Mouse (Mus musculus) gastrocnemius, adult 8-10 months (tissue): ENCODE measurements around the gene Zan. TPM values are rescaled to one million over a fixed set of nuclear protein-coding genes. Genes with fewer than 3 reads are reported as not detected.

Source experiments
- DNase-seq, 2 experiments: peaks; one replicate each; pipeline ENCODE4 v3.0.0; 2022; ENCODE audit warnings: low spot score in 2 of 2
- total RNA-seq, 4 experiments: library from RNA; stranded (reverse); gene quantifications; 2 replicates each; pipeline ENCODE4 v1.2.4; 2022

Gene Zan
- total RNA-seq, 4 experiments from 2014 or later: 0.02 to 0.54 TPM; not detected in 2

DNA sequence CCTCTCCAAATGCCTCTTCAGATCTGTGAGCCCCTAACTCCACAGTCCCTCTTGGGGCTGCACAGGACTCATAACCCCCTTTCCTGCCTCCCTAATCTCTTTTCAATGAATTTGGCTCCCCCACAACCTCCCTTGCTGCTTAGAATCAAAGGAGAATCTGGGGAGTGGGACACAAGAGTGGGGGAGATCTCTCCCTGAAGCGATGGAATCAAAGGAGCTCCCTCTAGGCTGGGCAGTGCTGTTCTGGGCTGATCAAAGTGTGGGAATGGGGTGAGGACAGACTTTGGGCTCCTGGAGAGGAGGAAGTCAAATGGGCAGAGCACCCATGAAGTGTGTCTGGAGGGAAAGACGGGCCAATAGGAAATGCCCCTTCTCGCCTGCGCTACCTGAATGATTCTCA, 125.5 kb downstream of the Zan start:
- DNase-seq: no peak

DNA sequence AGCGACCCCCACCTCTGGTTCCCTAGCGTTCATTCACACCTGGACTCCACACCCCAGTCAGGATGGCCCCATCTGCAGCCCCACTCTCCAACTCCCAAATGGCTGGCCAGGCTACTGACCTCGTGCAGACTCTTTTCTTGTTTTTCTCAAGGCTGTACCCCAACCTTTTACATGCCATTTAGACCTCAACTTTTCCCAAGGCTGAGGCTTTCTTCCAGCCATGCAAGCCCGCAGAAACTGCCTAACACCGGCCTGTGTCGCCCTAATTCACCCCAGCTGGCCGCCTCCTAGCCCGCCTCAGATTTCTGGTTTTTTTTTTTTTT, 125.8 kb downstream of the Zan start:
- no peak for DNase-seq

DNA sequence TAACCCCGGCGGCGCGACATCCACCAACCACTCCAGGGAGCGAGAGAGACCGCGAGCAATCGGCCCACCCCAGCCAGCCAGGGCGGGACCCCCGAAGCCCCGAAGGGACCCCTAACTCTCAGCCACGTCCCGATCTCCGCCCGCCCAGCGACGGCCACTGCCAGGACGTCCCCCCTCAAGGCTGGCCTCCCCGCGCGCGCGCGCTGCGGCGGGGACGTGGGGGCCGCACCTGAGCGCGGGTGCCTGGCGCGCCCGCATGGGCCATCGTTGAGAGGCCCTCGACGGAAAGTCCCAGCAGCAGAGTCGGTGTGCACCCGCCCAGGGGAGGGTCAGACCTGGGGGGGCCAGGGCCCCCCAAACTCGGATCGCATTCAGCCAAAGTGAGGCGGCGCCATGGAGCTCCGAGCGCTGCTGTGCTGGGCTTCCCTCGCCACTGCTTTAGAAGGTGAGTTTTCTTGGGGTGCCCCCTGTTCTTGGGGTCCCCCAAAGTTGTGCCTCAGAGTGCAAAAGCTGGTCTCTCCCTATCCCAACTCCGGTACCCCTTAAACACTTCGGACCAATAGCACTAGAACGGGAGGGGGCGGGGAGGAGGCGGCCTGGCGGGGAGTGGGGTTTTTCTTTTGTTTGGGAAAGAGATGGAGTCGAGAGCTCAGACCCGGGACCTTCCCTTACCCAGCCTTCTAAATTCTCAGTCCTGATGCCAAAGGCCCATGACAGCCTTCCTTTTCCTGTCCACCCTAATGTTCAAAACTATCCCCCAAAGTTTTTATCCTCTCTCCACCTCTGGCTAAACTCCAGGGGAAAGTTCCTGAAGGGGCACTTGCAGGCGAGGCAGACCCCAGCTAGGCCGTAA, 126.4 kb downstream of the Zan start:
- no peak for DNase-seq

DNA sequence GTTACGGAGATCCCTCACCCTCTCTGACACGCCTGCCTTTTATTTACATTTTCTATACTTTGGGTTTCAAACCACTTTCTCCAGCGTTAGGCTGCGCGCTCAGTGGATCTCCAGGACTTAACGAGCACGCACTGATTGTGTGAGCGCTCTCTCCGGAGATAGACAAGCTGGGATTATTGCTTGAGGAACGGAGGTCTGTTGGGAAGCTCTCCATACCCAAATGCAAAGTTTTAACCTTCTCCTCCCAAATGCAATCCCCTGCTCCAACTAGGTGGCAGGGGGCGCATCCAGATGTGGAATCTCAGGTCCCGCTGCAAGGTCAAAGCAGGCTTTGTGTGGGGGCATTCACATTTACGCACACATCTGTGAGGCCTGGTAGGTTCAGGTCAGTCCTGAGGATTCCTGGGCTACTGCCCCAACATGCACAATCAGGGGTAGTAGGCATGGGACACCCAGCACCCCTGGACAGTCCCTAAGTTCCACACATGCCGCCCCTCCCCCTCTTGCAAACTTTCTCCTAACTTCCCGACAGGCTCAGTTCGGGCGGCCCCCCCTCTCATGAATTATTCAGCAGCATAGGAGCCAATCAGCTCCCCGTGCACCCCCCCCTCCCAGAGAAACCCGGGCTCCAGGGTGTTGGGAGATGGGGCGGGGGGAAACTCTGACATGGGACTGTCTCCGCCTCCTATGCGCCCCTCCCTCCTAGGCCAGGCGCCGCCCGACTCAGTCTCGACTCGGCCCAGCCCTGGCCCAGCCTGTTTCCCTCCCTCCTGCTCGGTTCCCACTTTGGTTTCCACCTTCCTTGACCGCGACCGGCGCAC, 127.3 kb downstream of the Zan start, which contains the start of gene Ephb4:
TSS of gene Ephb4 (plus strand) at position 726 of the 821 bp plus-strand sequence.
- peak; percentile 78 to 90 for DNase-seq

DNA sequence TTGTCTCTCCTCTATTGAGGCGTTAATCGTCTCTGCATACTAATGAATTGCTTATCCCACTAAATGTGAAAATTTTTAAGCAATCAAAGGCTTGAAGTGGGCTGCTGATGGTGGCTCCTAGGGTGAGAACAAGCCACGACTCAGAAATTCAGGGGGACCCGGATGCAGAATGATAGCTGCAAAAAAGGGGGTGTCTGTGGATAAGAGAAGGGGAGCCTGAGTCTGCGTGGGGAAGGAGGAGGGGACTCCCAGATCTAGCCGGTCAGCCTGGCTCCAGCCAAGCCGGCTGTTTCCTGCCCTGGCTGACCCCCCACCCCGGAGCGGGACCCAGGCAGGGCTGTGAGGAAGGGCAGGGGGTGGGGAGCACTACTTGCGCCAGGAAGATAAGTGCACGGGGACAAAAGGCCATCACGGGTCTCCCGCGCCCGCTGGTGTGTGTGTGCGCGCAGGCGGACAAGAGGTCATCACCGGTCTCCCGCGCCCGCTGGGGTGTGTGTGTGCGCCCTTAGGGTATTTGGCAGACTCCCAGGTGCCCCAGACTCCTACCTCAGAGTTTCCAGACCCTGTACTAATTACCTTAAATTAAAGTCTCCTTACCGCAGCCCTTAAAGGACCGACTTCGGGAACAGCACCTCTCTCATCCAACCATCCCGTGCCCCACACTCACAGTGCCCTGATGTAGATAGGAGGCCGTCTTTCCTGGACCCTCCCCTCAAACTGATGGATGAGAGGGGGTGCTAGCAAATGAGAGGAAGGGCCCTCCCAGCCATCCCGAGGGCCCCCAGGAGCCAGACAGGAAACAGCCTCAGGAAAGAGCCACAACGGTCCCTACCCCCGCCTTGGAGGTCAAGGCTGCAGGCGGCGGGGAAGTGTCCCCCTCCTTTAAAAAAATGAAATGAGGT, 128.1 kb downstream of the Zan start:
- DNase-seq: peak in 1 of 2 experiments; percentile 21

DNA sequence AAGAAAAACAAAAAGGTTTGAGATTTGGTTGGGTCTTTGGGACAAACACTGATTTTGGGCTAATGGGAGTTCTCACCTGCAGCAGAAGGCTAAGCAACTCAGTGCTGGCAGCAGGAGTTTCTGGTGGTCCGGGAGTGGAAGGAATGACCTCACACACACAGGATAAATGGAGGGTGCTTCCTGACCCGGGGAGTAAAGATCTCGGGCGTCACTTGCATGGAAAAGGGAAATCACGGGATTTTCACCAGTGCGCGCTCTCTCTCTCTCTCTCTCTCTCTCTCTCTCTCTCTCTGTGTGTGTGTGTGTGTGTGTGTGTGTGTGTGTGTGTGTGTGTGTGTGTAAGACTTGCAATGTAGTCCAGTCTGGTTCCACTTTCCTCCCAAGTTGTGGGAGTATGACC, 129.0 kb downstream of the Zan start:
- no peak for DNase-seq

DNA sequence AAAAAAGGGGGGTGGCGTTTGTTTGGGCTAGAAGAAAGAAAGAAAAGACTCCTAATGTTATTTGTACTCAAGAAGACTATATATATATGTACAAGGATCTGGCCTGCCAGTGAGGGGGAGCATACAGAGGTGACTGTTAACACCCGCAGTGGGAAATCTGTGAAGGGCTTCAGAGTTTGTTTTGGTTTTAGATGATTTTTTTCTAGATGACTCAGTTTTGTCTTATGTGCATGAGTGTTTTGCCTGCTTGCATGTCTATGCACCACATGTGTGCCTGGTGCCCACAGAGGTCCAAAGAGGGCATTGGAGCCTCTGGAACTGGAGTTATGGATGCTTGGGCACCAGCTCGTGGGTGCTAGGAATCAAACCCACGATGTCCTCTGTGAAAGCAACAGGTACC, 129.9 kb downstream of the Zan start:
- no peak for DNase-seq

DNA sequence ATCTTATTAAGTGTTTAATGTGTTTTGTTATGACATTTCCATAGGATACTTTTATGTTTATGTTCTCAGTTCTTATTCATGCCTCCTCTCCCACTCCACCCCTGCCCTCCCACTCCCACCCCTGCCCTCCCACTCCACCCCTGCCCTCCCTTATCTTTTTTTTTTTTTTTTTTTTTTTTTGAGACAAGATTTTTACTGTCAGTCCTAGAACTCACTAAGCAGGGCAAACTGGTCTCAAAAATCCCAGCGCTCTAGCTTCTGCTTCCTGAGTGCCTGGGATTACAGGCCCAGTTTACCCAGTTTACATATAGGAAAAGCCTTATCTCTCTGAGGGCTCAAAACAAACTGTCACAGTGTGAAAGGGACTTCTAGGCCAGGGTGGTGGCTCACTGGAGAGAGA, 130.5 kb downstream of the Zan start:
- no peak for DNase-seq

DNA sequence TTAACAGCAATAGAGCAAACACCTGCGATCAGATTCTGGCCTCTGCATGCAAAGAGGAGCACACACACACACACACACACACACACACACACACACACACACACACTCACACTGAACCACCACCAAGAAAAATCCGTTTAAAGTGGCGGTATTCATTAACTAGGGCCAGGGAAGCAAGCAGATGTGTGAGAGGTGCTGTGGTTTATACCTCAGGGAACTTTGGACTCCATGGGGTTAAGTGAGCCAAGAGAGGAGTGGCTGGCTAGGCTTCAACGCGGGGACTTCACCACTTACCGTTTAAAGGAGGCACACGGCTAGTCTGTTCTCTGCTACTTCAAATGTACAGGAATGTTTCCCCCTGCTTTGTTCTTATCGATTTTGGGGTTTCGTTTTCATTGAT, 131.0 kb downstream of the Zan start:
- no peak for DNase-seq

DNA sequence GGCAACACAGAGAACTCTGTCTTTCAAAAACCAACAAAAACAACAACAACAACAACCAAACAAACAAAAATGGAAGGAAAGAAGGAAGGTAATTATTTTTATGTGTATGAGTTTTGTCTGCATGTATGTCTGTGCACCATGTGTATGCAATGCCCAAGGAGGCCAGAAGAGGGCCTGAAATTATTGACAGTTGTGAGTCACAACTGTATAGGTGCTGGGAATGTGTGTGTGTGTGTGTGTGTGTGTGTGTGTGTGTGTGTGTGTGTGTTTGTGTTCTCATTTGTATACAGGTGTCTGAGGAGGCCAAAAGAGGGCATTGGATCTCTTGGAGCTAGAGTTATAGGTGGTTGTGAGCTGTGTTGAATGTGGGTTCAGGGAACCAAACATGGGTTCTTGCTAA, 133.0 kb downstream of the Zan start:
- DNase-seq: no peak

DNA sequence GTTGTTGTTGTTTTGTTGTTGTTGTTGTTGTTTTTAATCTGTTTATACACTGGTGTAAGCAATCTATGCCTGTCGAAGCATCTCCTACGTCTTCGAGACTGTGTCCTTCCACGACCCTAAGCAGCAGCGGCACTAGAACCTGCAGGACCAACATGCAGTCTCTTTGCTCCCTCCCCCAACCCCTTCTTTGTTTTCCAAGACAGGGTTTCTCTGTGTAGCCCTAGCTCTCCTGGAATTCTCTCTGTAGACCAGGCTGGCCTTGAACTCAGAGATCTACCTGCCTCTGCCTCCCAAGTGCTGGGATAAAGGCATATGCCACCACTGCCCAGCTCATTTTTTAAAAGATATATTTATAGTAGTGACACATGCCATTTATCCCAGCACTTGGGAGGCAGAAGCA, 133.5 kb downstream of the Zan start:
- DNase-seq: no peak

DNA sequence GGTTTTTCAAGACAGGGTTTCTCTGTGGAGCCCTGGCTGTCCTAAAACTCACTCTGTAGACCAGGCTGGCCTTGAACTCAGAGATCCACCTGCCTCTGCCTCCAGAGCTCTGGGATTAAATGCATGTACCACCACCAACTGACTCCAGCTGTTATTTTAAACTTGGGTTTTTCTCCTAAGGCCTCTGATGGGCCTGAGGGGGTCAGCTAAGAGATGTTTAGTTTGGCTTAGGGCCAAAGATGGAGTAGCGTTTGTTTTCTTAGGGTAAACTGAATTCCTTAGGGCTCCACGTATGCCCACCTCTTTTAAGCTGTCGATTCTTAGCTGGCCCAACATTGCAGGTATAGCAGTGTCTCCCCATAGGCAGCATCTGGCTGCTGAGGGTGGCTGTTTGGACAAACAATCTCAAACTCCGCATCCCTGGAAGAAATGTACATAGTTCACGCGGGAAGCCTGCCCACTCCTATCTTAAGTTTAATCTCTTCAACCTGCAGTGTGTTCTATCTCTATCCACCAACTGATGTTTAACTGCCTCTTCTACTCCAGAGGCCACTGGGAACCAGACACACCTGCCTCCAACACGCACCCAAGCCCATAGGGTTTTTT, 134.4 kb downstream of the Zan start:
- no peak for DNase-seq

DNA sequence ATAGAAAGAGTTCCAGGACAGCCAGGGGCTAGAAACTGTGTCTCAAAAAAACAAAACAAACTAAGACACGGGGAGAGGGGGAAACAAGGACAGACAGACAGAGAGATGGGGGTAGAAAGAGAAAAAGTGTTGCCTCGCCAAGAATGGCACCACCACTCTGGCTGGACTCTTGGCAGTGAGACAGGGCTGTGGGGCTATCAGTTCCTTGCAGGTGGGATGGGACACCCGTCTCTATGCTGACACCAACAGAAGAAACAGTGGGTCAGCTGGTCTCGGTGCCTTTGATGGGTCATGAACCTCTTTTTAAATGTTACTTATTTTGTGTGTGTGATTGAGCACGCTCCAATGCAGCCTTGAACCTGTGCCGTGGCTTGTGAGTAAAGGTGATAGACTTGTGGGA, 136.6 kb downstream of the Zan start:
- DNase-seq: no peak

DNA sequence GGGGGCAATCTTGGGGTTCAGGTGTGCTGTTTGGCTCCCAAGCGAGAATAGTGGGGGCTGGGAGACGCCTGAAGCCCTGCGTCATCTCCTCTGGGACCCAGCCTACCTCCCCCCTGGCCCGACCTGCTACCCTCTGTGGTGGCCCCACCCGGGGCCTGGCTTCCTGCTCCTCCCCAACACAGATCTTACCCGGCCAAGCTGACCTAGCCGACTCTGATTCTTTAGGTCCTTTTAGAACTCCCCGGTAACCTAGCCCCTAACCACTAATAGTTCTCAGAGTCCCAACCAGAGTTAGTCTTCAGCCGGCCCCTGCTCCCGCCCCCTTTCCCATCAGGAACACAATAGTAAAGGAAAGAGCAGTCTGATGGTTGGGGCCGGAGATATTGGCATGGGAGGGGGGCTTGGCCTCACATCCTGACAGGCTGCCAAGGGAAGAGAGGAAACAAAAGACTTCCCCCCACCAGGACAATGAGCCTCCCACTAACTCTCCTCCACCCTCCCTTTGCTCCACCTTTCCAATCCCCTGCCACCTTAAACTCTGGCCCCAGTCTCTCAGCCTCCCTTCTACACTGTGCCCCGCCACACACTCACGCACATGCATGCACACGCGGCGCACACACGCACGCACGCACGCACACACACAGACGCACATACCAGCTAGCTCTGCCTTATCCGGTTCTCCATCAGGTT, 137.4 kb downstream of the Zan start:
- DNase-seq: peak in 1 of 2 experiments; percentile 32

DNA sequence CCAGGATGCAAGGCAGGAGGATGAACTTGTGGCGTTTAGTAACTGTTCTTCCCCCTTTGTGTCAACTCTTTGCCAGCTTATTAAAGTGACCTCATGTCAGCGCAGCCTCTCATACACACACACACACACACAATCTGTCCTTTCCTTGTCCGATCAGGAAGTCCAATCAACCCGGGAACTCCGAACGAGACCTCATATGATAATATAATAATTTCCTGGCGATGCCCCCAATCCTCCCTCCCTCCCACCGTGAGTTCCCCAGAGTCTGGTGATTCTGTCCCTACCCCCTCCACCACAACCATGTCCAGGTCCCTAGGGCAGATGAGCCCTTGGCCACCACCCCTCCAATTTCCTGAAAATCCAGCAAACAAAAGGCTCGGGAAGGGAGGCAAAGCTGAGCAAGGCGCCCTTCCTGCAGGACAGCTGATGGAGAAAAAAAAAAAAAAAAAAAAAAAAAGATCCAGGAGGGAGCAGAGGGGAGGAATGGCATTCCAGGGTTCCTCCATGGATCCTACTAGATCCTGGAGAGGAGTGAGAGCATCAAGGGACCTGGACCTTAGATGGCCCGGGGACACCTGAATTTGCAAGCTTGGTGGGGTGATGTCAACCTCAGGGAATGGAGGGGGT, 138.1 kb downstream of the Zan start:
- peak; percentile 36 to 39 for DNase-seq

DNA sequence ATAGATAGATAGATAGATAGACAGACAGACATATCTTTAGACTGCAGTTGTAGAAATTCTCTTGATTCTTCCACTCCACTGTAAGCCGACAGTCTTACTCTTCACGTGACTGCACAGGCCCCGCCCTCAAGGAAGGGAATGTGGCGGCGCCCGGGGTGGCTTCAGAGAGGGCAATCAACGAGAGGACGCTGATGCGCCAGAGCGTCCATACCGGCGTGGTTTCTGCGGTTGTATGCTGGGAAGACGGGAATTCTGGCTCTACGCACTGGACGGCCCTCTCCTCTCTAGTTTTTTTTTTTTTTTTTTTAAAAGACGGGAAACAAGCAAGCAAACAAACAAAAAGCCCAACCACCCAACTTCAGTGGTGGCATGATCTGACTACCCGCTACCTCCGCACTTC, 138.6 kb downstream of the Zan start:
- DNase-seq: peak; percentile 86 to 90

DNA sequence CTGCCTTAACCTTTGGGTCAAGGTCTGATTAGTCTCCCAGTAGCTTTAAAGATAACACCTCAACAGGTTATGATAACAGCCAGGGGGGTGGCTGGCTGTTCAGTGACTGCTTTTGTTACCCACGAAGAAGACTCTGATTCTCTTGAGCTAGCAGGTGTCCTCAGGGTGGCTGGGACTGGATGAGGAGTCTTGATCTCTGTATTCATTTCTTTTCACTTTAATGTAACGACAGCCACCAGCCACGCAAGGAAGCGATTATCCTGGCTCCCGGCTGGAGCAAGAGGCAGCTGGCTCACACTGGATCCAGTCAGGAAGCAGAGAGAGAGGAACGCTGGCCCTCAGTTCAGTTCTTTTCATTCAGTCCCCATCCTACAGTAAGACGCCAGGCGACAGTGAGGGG, 139.7 kb downstream of the Zan start:
- DNase-seq: no peak

DNA sequence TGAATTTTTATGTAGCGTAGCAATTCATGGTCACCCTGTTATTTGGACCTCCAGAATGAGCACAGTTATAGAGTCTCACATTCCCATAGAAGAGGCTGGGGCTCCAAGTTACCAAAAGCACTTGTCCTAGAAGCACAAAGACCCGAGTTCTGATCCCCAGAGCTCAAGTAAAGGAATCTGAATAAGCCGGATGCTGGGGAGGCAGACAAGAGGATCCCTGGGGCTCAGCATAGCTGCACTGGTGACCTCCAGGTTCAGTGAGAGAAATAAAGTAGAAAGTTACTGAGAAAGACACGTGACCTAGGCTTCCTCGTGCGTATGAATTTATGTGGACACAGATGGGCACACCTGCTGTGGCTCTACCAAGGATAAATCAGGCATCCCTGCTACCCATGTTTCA, 141.8 kb downstream of the Zan start:
- DNase-seq: no peak

DNA sequence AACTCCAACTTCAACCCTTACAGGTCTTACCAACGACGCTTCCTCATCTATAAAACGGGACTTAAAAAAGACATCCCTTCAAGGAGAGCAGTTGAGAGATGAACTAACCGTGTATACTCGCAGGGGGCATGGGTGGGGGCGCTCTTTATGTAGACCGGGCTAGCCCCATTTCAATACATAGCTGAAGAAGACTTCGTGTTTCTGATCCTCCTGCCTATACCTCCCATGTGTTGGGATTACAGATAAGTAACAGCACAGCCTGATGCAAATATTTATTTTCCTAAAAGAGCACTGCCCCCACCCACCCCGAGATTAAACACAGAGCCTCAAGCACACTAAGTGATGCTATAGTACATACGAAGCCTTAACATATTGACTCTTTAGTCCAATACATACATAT, 142.5 kb downstream of the Zan start:
- no peak for DNase-seq

DNA sequence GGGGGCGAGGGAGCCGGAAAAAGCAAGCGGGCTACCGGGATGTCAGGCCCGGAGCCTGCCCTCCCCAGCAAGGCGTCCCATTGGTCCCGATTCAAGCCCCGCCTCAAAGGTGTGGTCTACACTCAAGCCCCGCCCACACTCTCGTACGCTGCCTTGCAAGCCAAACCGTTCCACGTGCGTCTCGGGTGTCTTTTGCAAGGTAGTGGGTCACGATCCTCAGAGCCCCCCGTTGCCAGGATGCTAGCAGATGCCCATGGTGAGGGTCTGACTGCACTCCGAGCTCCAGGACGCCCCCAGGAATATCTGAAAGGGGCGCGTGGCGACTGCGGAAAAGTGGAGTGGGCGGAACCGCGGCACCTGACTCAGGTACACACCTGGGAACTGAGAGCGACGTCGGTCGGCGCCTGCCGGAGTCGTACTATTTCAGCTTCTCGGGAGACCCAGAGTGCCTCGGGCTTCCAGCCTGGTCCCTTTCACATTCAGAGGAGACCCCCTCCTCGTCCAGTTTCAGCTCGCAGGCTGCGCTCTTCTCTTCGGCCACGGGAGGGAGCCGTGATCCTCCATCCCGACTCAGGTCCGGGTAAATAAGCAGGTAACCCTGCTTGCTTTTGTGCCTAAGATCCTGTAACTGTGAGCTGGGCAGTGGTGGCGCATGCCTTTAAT, 143.2 kb downstream of the Zan start, which contains the start of gene Slc12a9:
TSS of gene Slc12a9 (minus strand) at position 86 of the 663 bp plus-strand sequence.
- DNase-seq: peak; percentile 90 to 92
